Mouse (Mus musculus) MEL (cell line): ENCODE measurements around the gene St8sia6.

Experiments used
- CTCF ChIP-seq, 3 experiments: IDR thresholded peaks in 2 of 3; conservative IDR thresholded peaks in 1 of 3; 2 replicates each; pipeline ENCODE4 v1.5.1; 2011 to 2012; ENCODE audit warnings: low read length in 3 of 3, low read depth in 2 of 3, mild to moderate bottlenecking in 2 of 3, improper control_type of control experiment in 1 of 3, inconsistent platforms in 1 of 3, mixed read lengths in 1 of 3, moderate library complexity in 1 of 3; ENCODE audit not compliant: control insufficient read depth in 1 of 3, insufficient read depth in 1 of 3, poor library complexity in 1 of 3, severe bottlenecking in 1 of 3
- ETS1 ChIP-seq: IDR thresholded peaks from 2 replicates; pipeline ENCODE4 v1.6.1; 2012; ENCODE audit warnings: low read depth, mild to moderate bottlenecking, inconsistent platforms, low read length, improper control_type of control experiment, moderate library complexity
- MAX ChIP-seq: IDR thresholded peaks from 2 replicates; pipeline ENCODE4 v1.6.1; 2011; ENCODE audit warnings: low read length, improper control_type of control experiment
- TCF12 ChIP-seq: IDR thresholded peaks from 2 replicates; pipeline ENCODE4 v1.6.1; 2014; ENCODE audit warnings: low read depth, mild to moderate bottlenecking, inconsistent platforms, low read length, improper control_type of control experiment, moderate library complexity
- USF1 ChIP-seq: IDR thresholded peaks from 2 replicates; pipeline ENCODE4 v1.6.1; 2014; ENCODE audit warnings: low read depth, mild to moderate bottlenecking, inconsistent platforms, low read length, improper control_type of control experiment, moderate library complexity

DNA sequence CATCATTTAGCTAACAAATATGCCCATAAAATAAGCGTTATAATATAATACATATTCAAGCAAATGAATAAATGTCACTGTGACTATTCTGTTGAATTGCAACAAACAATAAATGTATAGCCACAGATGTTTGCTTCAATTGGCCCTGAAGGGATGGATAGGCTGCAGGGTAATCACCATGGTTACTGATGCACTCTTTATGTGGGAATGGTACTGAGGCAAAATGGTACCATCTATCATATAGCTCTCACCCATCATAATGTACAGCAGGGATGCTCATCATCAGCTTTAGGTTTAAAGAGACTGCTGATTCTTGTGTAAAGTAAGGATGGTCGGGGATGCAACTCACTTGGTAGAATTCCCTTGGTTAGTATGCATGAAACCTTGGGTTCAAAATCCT is 99.4 kb downstream of the St8sia6 start:
- TF ChIP-seq MAX (no peak), ETS1 (no peak), TCF12 (no peak), CTCF (IDR thresholded peaks at IDR 0.05 in 2 of 3, conservative IDR thresholded peaks at IDR 0.05 in 1 of 3; ENCODE audit: control insufficient read depth in 1 of 3, insufficient read depth in 1 of 3, low read depth in 2 of 3, low read length in 3 of 3, poor library complexity in 1 of 3, severe bottlenecking in 1 of 3) (no peak), USF1 (no peak)
